Mouse (Mus musculus) kidney, adult 11 months (tissue): Measurements from ENCODE around the gene Gnai2.
"Not testable (repeated sequence)": the region's sequence is repeated elsewhere in the genome, so short reads cannot be mapped to it uniquely, and the experiment has no call there.

Source experiments
- DNase-seq: peaks from one replicate; pipeline ENCODE4 v3.0.0; 2022

Gene Gnai2

GRCm38 (mm10) chr9:107586974-107587832 lies 48.0 kb downstream of the Gnai2 start, which contains the start of gene Ifrd2:
Gene Ifrd2 (plus strand): TSS chr9:107587642.
- DNase-seq, result peak; percentile 99

- no peak for DNase-seq
These were observed 48.7 kb downstream of the Gnai2 start for GRCm38 (mm10) chr9:107586504-107586903.

- DNase-seq, result no peak
These were observed 52.0 kb downstream of the Gnai2 start for GRCm38 (mm10) chr9:107583174-107583573.

- DNase-seq, result peak; percentile 61
These were observed 52.6 kb downstream of the Gnai2 start for GRCm38 (mm10) chr9:107582509-107583062.

- no peak for DNase-seq
These were observed 53.6 kb downstream of the Gnai2 start for GRCm38 (mm10) chr9:107581584-107581983.

GRCm38 (mm10) chr9:107580501-107581317 lies 54.5 kb downstream of the Gnai2 start, which contains the start of gene Hyal3:
Gene Hyal3 (plus strand): TSS chr9:107580818.
- DNase-seq, result peak; percentile 96

- no peak for DNase-seq
These were observed 55.9 kb downstream of the Gnai2 start for GRCm38 (mm10) chr9:107579023-107579900.

- DNase-seq, result no peak
These were observed 56.6 kb downstream of the Gnai2 start, which contains the start of gene Naa80 for GRCm38 (mm10) chr9:107578587-107578986. Gene Naa80 (plus strand): TSS chr9:107578887.

- no peak for DNase-seq
These were observed 57.3 kb downstream of the Gnai2 start for GRCm38 (mm10) chr9:107577871-107578270.

GRCm38 (mm10) chr9:107576357-107577107 lies 58.6 kb downstream of the Gnai2 start, which contains the start of gene Hyal1:
Gene Hyal1 (plus strand): TSS chr9:107576927.
- peak; percentile 82 for DNase-seq

GRCm38 (mm10) chr9:107575579-107576356 lies 59.4 kb downstream of the Gnai2 start:
- peak; percentile 63 for DNase-seq

- DNase-seq, result not testable (repeated sequence)
These were observed 61.4 kb downstream of the Gnai2 start for GRCm38 (mm10) chr9:107573774-107574173.

- DNase-seq, result no peak
These were observed 62.9 kb downstream of the Gnai2 start for GRCm38 (mm10) chr9:107572327-107572662.

GRCm38 (mm10) chr9:107571534-107572326 lies 63.4 kb downstream of the Gnai2 start:
- DNase-seq, result peak; percentile 60

- DNase-seq, result no peak
These were observed 64.3 kb downstream of the Gnai2 start for GRCm38 (mm10) chr9:107570845-107571244.

- no peak for DNase-seq
These were observed 65.2 kb downstream of the Gnai2 start for GRCm38 (mm10) chr9:107570016-107570415.

GRCm38 (mm10) chr9:107569270-107569669 lies 65.9 kb downstream of the Gnai2 start:
- no peak for DNase-seq

- DNase-seq, result peak; percentile 90
These were observed 66.6 kb downstream of the Gnai2 start for GRCm38 (mm10) chr9:107568331-107569261.
